Mouse (Mus musculus): ENCODE measurements around the gene Pde6h.

The Pde6h gene

DNA sequence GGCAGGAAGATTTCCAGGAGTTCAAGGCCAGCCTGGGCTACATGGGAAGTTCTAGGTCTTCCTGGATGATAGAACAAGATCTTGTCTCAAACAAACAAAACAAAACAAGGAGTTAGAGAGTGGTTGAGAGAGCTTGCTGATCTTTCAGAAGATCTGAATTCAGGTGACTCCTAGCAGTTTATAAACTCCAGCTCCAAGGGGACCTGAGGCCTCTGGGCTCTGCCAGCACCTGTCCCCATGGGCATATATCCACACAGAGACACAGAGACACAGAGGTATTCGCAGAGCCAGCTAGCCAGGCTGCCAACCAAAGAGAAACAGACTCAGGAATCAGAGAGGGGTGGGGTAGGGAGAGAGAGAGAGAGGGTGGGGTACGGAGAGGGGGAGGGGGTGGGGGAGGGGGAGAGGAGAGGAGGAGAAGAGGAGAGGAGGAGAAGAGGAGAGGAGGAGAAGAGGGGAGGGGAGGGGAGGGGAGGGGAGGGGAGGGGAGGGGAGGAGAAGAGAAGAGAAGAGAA lies 10.8 kb upstream of the Pde6h start:
- no peak for DNase-seq (ENCODE audit: low spot score in 2 of 2)

DNA sequence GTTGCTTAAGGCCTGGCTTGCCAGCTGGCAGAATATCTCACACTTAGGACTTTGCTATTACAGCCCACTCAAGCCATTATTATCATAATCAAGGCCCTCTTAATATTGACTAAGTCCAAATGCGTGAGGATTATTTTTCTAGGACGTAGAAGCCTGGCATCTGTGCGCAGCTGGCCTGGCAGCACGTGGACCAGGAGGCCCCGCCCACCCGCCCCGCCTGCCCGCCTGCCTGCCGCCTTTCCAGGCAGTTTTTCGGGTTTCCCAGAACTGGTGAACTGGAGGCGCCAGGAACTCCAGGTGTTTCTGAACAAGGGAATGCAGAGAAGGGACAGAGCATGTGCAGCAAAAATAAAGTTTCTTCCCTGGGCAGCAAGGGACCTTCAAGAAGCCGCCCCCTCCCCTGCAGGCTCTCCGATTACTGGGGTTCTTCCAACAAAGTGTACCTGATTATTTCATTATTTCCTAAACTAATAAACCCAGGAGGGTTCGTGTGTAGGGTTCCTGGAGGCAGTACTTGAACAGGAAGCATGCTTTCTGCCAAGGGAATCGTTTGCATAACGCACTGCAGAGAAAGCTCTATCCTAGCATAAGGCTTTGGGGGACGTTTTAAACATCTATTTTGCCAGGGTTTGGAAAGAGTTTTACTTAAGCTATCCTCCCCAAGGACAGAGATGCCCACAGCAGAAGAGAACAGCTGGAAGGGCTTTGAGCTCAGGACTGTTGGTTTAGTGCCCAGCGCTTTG lies 10.1 kb upstream of the Pde6h start:
- no peak for DNase-seq (ENCODE audit: low spot score in 2 of 2)

GRCm38 (mm10) chr6:136914234-136914633 lies 9.4 kb upstream of the Pde6h start:
- DNase-seq (ENCODE audit: low spot score in 2 of 2): no peak

DNA sequence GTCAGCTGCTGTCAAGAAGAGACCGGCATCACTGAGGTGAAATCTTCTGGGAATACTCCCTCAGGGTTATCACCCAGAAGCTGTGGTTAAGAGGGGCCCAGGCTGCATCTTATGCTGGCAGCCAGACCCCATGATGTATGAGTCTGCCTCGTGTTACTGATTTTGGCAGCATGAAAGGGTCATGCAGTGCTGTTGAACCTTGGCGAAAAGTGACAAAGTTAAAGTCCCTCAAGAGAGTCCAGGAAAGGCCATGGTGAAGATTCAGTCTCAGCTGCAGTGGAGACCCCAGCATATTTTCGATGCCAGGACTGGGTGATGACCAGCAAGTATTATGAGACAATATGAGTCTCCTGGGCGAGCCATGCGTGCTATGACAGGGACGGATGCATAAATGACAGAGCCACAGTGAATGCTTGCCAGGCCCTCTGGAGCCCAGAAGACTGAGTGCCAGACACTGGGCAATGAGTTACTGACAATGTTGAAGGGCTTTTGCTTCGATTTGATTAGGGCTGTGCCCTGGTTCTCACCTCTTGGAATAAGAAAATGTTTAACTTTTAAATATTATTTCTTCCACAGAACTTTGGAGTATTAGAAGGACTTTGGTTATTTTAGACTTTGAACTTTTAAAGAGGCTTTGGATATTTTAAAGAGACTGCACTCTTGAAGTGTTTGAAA lies 7.8 kb upstream of the Pde6h start:
- no peak for DNase-seq (ENCODE audit: low spot score in 2 of 2)

DNA sequence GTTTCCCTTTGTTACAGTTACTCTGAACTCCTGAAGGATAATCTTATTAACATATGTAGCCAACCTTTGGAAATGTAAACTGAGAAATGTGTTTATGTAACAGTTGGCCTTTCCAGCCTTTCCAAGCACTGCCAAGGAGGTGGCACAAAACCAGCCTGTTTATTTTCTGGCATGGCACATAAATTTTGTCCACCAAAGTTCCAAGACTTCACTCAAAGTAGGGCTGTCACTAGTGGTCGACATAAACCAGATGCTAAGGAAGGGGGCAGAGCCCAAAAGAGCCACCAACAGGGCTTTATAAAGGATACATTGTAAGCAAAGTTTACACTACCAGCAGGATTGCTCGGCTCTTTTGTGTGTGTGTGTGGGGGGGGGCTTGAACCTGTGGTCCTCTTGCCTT lies 5.7 kb upstream of the Pde6h start:
- DNase-seq (ENCODE audit: low spot score in 2 of 2): no peak

GRCm38 (mm10) chr6:136920320-136921257 lies 3.0 kb upstream of the Pde6h start:
- peak in 1 of 2 experiments; percentile 87 for DNase-seq (ENCODE audit: low spot score in 2 of 2)

DNA sequence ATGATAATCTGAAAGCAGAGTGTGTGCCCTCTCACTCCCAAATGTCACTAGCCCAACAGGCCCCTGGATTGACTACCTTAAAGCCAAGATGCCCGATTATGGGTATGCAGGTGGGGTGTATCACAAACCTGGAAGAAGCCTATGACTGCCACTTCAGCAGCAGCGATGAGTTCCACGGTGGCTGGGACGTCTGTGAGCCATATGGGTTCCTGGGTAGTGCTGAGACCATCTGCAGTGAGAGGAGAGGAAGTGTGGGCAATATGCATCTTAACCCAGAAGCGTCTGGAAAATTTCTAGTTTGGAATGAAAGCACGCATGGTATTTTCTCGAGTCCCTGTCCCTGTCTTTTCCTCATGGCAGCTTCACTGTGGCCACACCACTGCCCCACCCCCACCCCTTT lies 2.0 kb upstream of the Pde6h start:
- no peak for DNase-seq (ENCODE audit: low spot score in 2 of 2)

DNA sequence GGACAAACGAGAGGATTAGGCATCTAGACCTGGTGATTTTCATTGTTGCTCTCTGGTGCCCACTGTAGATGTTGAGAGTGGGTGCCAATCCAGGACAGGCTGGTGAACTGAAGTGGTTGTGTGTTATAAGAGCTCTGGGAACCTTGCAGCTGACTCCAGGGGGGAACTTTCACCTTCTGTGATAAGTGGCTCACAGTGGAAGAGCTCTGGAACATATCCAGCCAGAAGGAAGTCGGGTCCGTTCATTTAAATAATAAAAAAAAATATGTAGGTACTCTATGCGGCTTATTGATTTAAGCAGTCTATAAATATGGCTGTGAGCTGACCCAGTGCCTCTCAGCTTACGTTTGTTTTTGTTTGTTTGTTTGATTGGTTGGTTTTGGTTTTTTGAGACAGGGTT lies 1.6 kb upstream of the Pde6h start, which contains the start of gene Erp27:
Gene Erp27, minus strand, starts transcription at position 101 of the 400 bp plus-strand sequence.
- no peak for DNase-seq (ENCODE audit: low spot score in 2 of 2)

DNA sequence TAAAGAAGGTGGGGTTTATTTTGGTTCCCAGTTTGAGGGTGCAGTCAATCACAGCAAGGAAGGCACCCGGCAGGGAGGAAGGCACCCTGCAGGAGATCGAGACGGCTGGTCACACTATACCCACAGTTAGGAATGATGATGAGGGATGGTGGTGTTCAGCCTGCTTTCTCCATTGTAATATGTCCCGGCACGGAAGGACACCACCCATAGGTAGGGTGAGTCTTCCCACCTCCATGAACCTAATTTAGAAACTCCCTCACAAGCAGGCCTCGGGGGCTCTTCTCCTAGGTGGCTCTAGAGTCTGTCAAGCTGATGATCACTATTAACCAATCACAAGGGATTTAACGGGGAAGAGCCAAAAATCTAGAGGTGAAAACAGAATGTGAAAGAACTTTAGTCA lies 761 bp upstream of the Pde6h start:
- no peak for DNase-seq (ENCODE audit: low spot score in 2 of 2)

DNA sequence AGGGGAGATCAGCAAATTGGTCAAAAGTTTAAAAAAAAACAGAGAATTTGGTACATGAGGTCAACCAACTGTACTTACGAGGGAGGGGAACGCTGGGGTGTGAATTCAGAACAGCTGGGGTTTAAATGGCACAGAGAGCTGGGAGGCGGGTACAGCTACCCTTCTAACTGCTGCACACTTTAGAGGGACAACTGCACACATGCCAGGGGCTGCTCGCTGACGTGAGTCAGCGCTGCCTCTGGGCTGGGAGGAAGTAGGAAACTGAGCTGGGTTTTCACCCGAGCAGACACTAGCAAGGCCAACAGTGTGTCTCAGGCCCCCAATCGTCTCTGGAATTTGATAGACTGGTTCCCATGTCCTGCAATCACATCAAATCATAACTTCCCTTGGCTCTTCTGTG lies 1.4 kb downstream of the Pde6h start:
- no peak for DNase-seq (ENCODE audit: low spot score in 2 of 2)

GRCm38 (mm10) chr6:136927626-136928025 lies 4.0 kb downstream of the Pde6h start:
- DNase-seq (ENCODE audit: low spot score in 2 of 2): no peak

DNA sequence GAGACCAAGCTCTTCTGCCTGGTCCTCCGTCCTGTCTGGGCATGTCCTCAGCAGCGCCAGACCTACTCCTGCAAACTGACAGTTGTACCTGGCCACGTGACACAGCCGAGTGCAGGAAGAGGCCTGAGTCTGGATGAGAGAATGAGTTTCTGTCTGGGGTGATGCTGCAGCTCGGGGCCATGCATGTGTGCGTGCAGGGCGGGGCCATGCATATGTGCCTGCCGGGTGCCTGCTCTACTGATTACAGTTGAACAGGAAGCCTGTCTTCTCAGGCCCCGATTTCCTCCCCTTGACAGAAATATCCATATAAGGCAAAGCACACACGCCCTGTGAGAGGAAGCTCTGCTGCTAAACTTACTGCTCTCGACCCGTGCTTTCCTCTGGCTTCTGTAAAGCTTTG lies 7.0 kb downstream of the Pde6h start:
- DNase-seq (ENCODE audit: low spot score in 2 of 2): no peak

- no peak for DNase-seq (ENCODE audit: low spot score in 2 of 2)
Measured at GRCm38 (mm10) chr6:136931246-136931645, 7.6 kb downstream of the Pde6h start.

GRCm38 (mm10) chr6:136934068-136934467 lies 10.4 kb downstream of the Pde6h start:
- no peak for DNase-seq (ENCODE audit: low spot score in 2 of 2)

DNA sequence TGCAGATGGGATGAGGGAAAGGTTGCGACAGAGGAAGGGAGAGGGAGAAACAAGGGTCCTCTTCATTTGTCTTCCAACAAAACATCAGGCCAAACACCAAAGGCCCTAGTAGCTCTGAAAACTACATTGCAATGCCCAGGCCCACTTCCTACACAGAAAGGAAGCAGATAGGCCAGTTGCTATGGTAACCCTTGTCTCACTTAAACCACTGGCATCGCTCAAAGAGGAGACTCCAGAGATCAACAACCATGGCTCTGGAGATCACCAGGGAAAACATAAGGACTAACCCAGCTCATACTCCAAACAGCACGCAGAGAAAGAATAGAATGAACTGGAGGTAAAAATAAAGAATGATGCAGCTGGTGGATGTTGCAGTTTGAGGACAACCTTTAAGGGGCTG lies 11.6 kb downstream of the Pde6h start:
- DNase-seq (ENCODE audit: low spot score in 2 of 2): no peak

- no peak for DNase-seq (ENCODE audit: low spot score in 2 of 2)
Measured at GRCm38 (mm10) chr6:136936361-136936760, 12.7 kb downstream of the Pde6h start.

- no peak for DNase-seq (ENCODE audit: low spot score in 2 of 2)
Measured at GRCm38 (mm10) chr6:136937117-136937516, 13.5 kb downstream of the Pde6h start.

DNA sequence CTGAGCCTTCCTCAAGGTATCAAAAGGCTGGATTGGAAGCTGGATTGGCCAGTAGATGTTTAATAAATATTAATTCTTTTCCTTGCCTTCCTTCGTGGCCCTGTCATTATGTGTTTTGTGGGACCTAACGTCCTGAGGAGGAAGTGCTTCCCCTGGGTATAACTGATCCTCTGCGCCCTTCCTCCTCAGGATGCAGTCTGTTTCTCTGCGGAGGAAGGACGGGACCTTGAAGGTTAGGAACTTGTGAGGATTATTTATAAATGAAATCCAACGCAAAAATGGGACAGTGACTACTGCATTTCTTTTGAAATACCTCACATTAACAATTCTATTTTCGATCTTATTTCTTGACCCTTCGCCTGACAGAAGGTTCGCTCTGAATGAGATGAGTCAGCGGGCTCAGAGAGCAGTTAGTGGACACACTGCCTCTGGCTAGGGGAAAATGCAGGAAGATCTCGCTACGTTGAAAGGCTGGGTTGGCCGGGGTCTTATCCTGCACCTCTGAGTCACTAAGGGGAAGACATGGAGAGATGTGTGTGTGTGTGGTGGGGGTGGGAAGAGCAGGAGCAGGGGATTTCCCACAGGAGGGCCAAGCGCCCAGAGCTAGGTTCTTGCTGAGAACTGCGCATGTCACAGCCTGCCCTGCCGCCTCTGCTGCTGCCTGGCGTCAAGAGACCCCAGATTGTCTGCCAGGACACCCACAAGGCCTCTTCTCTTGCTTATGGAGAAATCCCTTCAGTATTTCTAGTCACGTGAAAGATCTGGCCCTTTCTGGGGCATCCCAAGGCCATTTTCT lies 14.9 kb downstream of the Pde6h start:
- DNase-seq (ENCODE audit: low spot score in 2 of 2): no peak

DNA sequence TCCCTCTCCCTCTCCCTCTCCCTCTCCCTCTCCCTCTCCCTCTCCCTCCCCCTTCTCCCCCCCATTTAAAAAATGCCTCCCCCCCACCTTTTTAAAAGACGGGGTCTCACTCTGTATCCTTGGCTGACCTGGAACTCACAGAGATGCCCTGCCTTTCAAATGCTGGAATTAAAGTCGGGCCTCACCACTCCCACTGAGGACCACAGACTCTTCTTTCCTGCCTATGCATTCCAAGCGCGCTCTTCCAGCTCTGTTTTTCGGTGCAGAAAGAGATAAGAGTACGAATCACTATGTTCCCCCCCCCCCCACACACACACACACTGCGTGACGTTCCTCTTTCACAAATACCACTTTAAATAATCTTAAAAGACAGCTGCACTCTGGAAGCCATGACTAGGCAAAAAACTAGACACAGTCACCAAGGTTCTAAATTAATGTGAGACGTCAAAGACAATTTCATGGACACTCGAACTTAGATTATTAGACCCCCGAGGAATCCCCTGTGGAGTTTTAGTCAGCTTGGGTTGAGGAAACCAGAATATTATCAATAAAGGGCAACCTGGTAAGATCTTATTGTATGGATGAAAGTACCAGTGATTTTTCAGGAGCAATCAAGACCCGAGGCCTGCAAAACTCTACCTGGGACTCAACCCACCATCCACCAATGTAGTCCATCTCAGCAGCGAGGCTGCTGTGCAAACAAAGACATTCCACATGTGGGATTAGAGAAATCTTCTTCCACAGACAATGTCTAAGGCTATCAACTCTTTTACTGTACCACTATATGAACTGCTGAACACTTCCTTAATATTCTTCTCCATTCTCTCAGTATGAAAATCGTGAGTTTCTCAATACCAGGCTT lies 15.9 kb downstream of the Pde6h start:
- DNase-seq (ENCODE audit: low spot score in 2 of 2): no peak

All from left cerebral cortex, adult 9 months (tissue).